Mouse (Mus musculus): ENCODE measurements around the gene Srd5a1. TPM values are rescaled to one million over a fixed set of nuclear protein-coding genes. Genes with fewer than 3 reads are reported as not detected.

Gene Srd5a1
- total and polyA plus RNA-seq, 3 experiments = 7.7 to 10.5 TPM; not detected in 1

DNA sequence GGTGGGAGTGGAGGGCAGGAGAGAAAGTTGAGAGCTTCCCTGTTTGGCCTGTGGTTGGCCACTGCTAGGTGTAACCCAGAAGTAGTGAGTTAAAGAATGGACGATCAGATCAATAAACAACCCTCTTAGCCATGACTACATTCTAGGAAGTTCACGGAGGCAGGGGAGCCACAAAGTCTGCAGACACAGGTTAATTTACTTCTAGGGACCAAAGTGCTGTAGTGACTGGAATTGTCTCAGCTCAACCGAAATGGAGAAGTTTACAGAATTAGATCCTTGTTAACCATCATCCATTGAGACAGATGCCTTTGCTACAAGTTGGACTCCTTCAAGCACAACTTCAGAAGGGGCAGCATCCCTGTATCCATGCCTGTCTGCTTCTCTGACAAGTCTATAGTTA is 23.4 kb downstream of the Srd5a1 start:
- no peak for TF ChIP-seq ZMIZ1 (IDR thresholded peaks at IDR 0.05; ENCODE audit: low read depth, low read length)
- no peak for TF ChIP-seq MXI1 (IDR thresholded peaks at IDR 0.05; ENCODE audit: low read depth, low read length)
- no peak for TF ChIP-seq TCF12 (IDR thresholded peaks at IDR 0.05; ENCODE audit: low read depth, low read length)
- TF ChIP-seq USF2 (IDR thresholded peaks at IDR 0.05; ENCODE audit: borderline replicate concordance in 1 of 2, insufficient read depth in 1 of 2, low read depth in 1 of 2, low read length in 2 of 2) = no peak
- TF ChIP-seq POLR2A (IDR thresholded peaks at IDR 0.05; ENCODE audit: control insufficient read depth in 1 of 2, insufficient read depth in 1 of 2, low read depth in 1 of 2, low read length in 2 of 2, poor library complexity in 1 of 2) = no peak
- TF ChIP-seq GATA1 (IDR thresholded peaks at IDR 0.05; ENCODE audit: low read depth, low read length) = no peak
- no peak for TF ChIP-seq HCFC1 (IDR thresholded peaks at IDR 0.05; ENCODE audit: low read depth, low read length)
- no peak for TF ChIP-seq POLR2AphosphoS5 (IDR thresholded peaks at IDR 0.05; ENCODE audit: borderline replicate concordance, low read depth, low read length)
- TF ChIP-seq SMC3 (IDR thresholded peaks at IDR 0.05; ENCODE audit: low read depth, low read length) = no peak
- TF ChIP-seq EP300 (IDR thresholded peaks at IDR 0.05; ENCODE audit: low read depth in 1 of 2, low read length in 2 of 2) = no peak
- no peak for TF ChIP-seq GABPA (IDR thresholded peaks at IDR 0.05; ENCODE audit: low read depth, low read length)
- TF ChIP-seq NELFE (IDR thresholded peaks at IDR 0.05; ENCODE audit: low read depth, low read length) = no peak
- TF ChIP-seq ZKSCAN1 (IDR thresholded peaks at IDR 0.05; ENCODE audit: low read depth, low read length) = no peak
- no peak for TF ChIP-seq E2F4 (IDR thresholded peaks at IDR 0.05; ENCODE audit: borderline replicate concordance, low read depth, low read length)
- no peak for TF ChIP-seq MAZ (IDR thresholded peaks at IDR 0.05; ENCODE audit: low read depth, low read length)
- H3K9me3 ChIP-seq (replicated peaks; ENCODE audit: insufficient read depth, low read length) = no peaks in the 10 kb centered on the region
- no peaks in the 10 kb centered on the region for H3K79me2 ChIP-seq (ENCODE audit: control insufficient read depth, insufficient read depth, low read length, poor library complexity)
- H3K4me1 ChIP-seq (ENCODE audit: control insufficient read depth in 1 of 2, insufficient read depth in 2 of 2, low read length in 2 of 2) = no peaks in the 10 kb centered on the region
- H3K9ac ChIP-seq (ENCODE audit: control insufficient read depth, low read depth, low read length, poor library complexity, severe bottlenecking) = no peak overlapping the region
- no peak overlapping the region for H3K27ac ChIP-seq (ENCODE audit: control insufficient read depth, low read depth, low read length)
- DNase-seq (ENCODE audit: low read depth, low spot score) = no peak
- H3K4me3 ChIP-seq (ENCODE audit: control insufficient read depth in 1 of 2, insufficient read depth in 1 of 2, low read depth in 2 of 2, low read length in 2 of 2) = no peak overlapping the region
- no peaks in the 10 kb centered on the region for H3K27me3 ChIP-seq (ENCODE audit: control insufficient read depth in 1 of 2, insufficient read depth in 2 of 2, low read length in 2 of 2)
- H3K36me3 ChIP-seq (ENCODE audit: control insufficient read depth in 1 of 2, insufficient read depth in 2 of 2, low read length in 2 of 2) = no peaks in the 10 kb centered on the region

DNA sequence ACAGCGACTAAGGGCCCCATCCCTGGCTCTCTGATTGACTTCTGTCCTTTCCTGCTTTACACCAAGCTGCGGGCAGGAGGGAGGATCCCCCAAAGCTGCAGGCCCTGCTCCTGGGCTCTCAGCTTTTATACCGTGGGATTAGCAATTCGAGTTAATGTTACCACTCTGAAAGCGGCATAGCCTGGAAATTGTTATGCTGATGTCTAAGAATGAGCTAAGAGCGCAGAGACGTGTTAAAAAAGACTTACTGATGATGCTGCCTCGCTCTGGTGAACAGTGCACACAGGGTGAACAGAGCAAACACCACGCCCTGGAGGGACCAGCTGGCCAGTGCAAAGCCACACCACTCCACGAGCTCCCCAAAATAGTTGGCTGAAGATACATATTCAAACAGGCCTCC is 24.9 kb downstream of the Srd5a1 start:
- no peaks in the 10 kb centered on the region for H3K36me3 ChIP-seq (ENCODE audit: control insufficient read depth in 1 of 2, insufficient read depth in 2 of 2, low read length in 2 of 2)
- no peaks in the 10 kb centered on the region for H3K79me2 ChIP-seq (ENCODE audit: control insufficient read depth, insufficient read depth, low read length, poor library complexity)
- DNase-seq (ENCODE audit: low read depth, low spot score) = no peak
- H3K27ac ChIP-seq (ENCODE audit: control insufficient read depth, low read depth, low read length) = no peak overlapping the region
- no peak overlapping the region for H3K9ac ChIP-seq (ENCODE audit: control insufficient read depth, low read depth, low read length, poor library complexity, severe bottlenecking)
- H3K27me3 ChIP-seq (ENCODE audit: control insufficient read depth in 1 of 2, insufficient read depth in 2 of 2, low read length in 2 of 2) = no peaks in the 10 kb centered on the region
- no peaks in the 10 kb centered on the region for H3K9me3 ChIP-seq (replicated peaks; ENCODE audit: insufficient read depth, low read length)
- no peaks in the 10 kb centered on the region for H3K4me1 ChIP-seq (ENCODE audit: control insufficient read depth in 1 of 2, insufficient read depth in 2 of 2, low read length in 2 of 2)
- TF ChIP-seq SIN3A (IDR thresholded peaks at IDR 0.05; ENCODE audit: low read length) = no peak
- TF ChIP-seq MEF2A (IDR thresholded peaks at IDR 0.05; ENCODE audit: extremely low read depth, insufficient replicate concordance, low read depth, low read length, poor library complexity, severe bottlenecking) = no peak
- TF ChIP-seq POLR2AphosphoS5 (IDR thresholded peaks at IDR 0.05; ENCODE audit: borderline replicate concordance, low read depth, low read length) = no peak
- TF ChIP-seq NRF1 (IDR thresholded peaks at IDR 0.05; ENCODE audit: insufficient read depth, low read depth, low read length, poor library complexity, severe bottlenecking) = no peak
- no peak for TF ChIP-seq TBP (IDR thresholded peaks at IDR 0.05; ENCODE audit: low read depth, low read length)
- no peak for TF ChIP-seq ZC3H11A (IDR thresholded peaks at IDR 0.05; ENCODE audit: low read depth, low read length)
- no peak for TF ChIP-seq ZNF384 (IDR thresholded peaks at IDR 0.05; ENCODE audit: low read depth, low read length)
- TF ChIP-seq ETS1 (IDR thresholded peaks at IDR 0.05; ENCODE audit: low read depth, low read length) = no peak
- TF ChIP-seq EP300 (IDR thresholded peaks at IDR 0.05; ENCODE audit: low read depth in 1 of 2, low read length in 2 of 2) = no peak
- no peak for TF ChIP-seq POLR2A (IDR thresholded peaks at IDR 0.05; ENCODE audit: control insufficient read depth in 1 of 2, insufficient read depth in 1 of 2, low read depth in 1 of 2, low read length in 2 of 2, poor library complexity in 1 of 2)
- TF ChIP-seq ZMIZ1 (IDR thresholded peaks at IDR 0.05; ENCODE audit: low read depth, low read length) = no peak
- no peak for TF ChIP-seq ELF1 (IDR thresholded peaks at IDR 0.05; ENCODE audit: low read depth, low read length)
- TF ChIP-seq SMC3 (IDR thresholded peaks at IDR 0.05; ENCODE audit: low read depth, low read length) = no peak
- TF ChIP-seq GABPA (IDR thresholded peaks at IDR 0.05; ENCODE audit: low read depth, low read length) = no peak
- H3K4me3 ChIP-seq (ENCODE audit: control insufficient read depth in 1 of 2, insufficient read depth in 1 of 2, low read depth in 2 of 2, low read length in 2 of 2) = no peak overlapping the region
